Mouse (Mus musculus): ENCODE measurements around the gene Fgf18. TPM values are rescaled to one million over a fixed set of nuclear protein-coding genes. Genes with fewer than 3 reads are reported as not detected.
A peak's percentile ranks its signal among the peaks of the same experiment; 100 is the strongest.

Fgf18 gene
- total and polyA plus RNA-seq, 3 experiments, result not detected

GRCm38 (mm10) chr11:33146651-33147131 is 509 bp downstream of the Fgf18 start:
- dilution Hi-C loops (cut with MboI; ENCODE audit: extremely low pct_ligation_motif_present, extremely low pct_unique_long_range_greater_than_20kb, low sequenced_read_pairs) (no loop called here), in situ Hi-C loops (cut with MboI; ENCODE audit: low pct_ligation_motif_present, low pct_unique_long_range_greater_than_20kb, low sequenced_read_pairs) (loop anchor here (25.0 kb wide), 1 partner anchor 534 kb away; no protein-coding TSS in a partner anchor)
- TF ChIP-seq NELFE (IDR thresholded peaks at IDR 0.05; ENCODE audit: low read depth, low read length) (no peak), UBTF (IDR thresholded peaks at IDR 0.05; ENCODE audit: low read depth, low read length) (no peak), HCFC1 (IDR thresholded peaks at IDR 0.05; ENCODE audit: low read depth, low read length) (no peak), MYC (IDR thresholded peaks at IDR 0.05; ENCODE audit: low read depth, low read length) (no peak), MEF2A (IDR thresholded peaks at IDR 0.05; ENCODE audit: borderline replicate concordance, low read depth, low read length) (no peak), USF1 (IDR thresholded peaks at IDR 0.05; ENCODE audit: low read depth, low read length) (no peak), CHD2 (IDR thresholded peaks at IDR 0.05; ENCODE audit: low read length) (no peak), MAFK (IDR thresholded peaks at IDR 0.05; ENCODE audit: insufficient replicate concordance, low read length) (no peak), SMC3 (IDR thresholded peaks at IDR 0.05; ENCODE audit: low read depth, low read length) (no peak), ZMIZ1 (IDR thresholded peaks at IDR 0.05; ENCODE audit: low read depth, low read length) (no peak), CHD1 (IDR thresholded peaks at IDR 0.05; ENCODE audit: low read depth, low read length) (no peak), CTCF (conservative IDR thresholded peaks at IDR 0.05 in 1 of 2, IDR thresholded peaks at IDR 0.05 in 1 of 2; ENCODE audit: low read depth in 2 of 2, low read length in 2 of 2) (no peak), USF2 (conservative IDR thresholded peaks at IDR 0.05; ENCODE audit: low read depth, low read length) (no peak), EP300 (IDR thresholded peaks at IDR 0.05; ENCODE audit: low read length) (no peak)
- H3K4me2 ChIP-seq (ENCODE audit: insufficient read depth, low read depth, poor library complexity, severe bottlenecking), result peak overlapping the region; percentile 82
- H3K27ac ChIP-seq (ENCODE audit: insufficient read depth, low read depth), result no peak overlapping the region
- H3K9me3 ChIP-seq (replicated peaks; ENCODE audit: low read length), result peaks cover 7% of the 10 kb centered on the region
- H3K4me3 ChIP-seq (replicated peaks in 1 of 3; ENCODE audit: low read depth in 2 of 3, low read length in 2 of 3, poor library complexity in 1 of 3), result no peak overlapping the region
- H3K79me2 ChIP-seq (replicated peaks; ENCODE audit: control insufficient read depth, extremely low read depth, insufficient read depth, poor library complexity, severe bottlenecking), result no peaks in the 10 kb centered on the region
- H3K9ac ChIP-seq (ENCODE audit: insufficient read depth, low read depth), result no peak overlapping the region
- H3K4me1 ChIP-seq (ENCODE audit: control insufficient read depth in 1 of 2, insufficient read depth in 2 of 2), result peaks cover 8 to 10% of the 10 kb centered on the region in 2 experiments; a peak in 3 of 4 replicates
- peaks cover 20 to 43% of the 10 kb centered on the region in 2 experiments for H3K36me3 ChIP-seq (replicated peaks in 1 of 2; ENCODE audit: control insufficient read depth in 1 of 2, insufficient read depth in 1 of 2, low read length in 1 of 2)
- H3K27me3 ChIP-seq (replicated peaks), result no peaks in the 10 kb centered on the region
- no peak for DNase-seq (ENCODE audit: extremely low read depth)

GRCm38 (mm10) chr11:33146143-33146497 is 1.1 kb downstream of the Fgf18 start:
- H3K4me3 ChIP-seq (replicated peaks in 1 of 3; ENCODE audit: low read depth in 2 of 3, low read length in 2 of 3, poor library complexity in 1 of 3), result no peak overlapping the region
- H3K27ac ChIP-seq (ENCODE audit: insufficient read depth, low read depth), result no peak overlapping the region
- H3K4me1 ChIP-seq (ENCODE audit: control insufficient read depth in 1 of 2, insufficient read depth in 2 of 2), result peaks cover 6 to 8% of the 10 kb centered on the region in 2 experiments; a peak in 3 of 4 replicates
- H3K9me3 ChIP-seq (replicated peaks; ENCODE audit: low read length), result peaks cover 7% of the 10 kb centered on the region
- TF ChIP-seq POLR2AphosphoS2 (IDR thresholded peaks at IDR 0.05; ENCODE audit: low read depth, low read length), result no peak
- no peak for TF ChIP-seq MXI1 (IDR thresholded peaks at IDR 0.05; ENCODE audit: low read depth, low read length)
- no peak for TF ChIP-seq ZC3H11A (IDR thresholded peaks at IDR 0.05; ENCODE audit: low read depth, low read length)
- TF ChIP-seq RAD21 (IDR thresholded peaks at IDR 0.05; ENCODE audit: low read depth, low read length), result no peak
- no peak for TF ChIP-seq ETS1 (conservative IDR thresholded peaks at IDR 0.05; ENCODE audit: low read depth, low read length)
- no peak for TF ChIP-seq UBTF (IDR thresholded peaks at IDR 0.05; ENCODE audit: low read depth, low read length)
- TF ChIP-seq ZMIZ1 (IDR thresholded peaks at IDR 0.05; ENCODE audit: low read depth, low read length), result no peak
- TF ChIP-seq MAFK (IDR thresholded peaks at IDR 0.05; ENCODE audit: insufficient replicate concordance, low read length), result no peak
- TF ChIP-seq CHD2 (IDR thresholded peaks at IDR 0.05; ENCODE audit: low read length), result no peak
- no peak for TF ChIP-seq MAX (IDR thresholded peaks at IDR 0.05; ENCODE audit: low read length)
- dilution Hi-C loops (cut with MboI; ENCODE audit: extremely low pct_ligation_motif_present, extremely low pct_unique_long_range_greater_than_20kb, low sequenced_read_pairs), result no loop called here
- H3K4me2 ChIP-seq (ENCODE audit: insufficient read depth, low read depth, poor library complexity, severe bottlenecking), result no peak overlapping the region
- in situ Hi-C loops (cut with MboI; ENCODE audit: low pct_ligation_motif_present, low pct_unique_long_range_greater_than_20kb, low sequenced_read_pairs), result loop anchor here (25.0 kb wide), 1 partner anchor 534 kb away; no protein-coding TSS in a partner anchor
- no peaks in the 10 kb centered on the region for H3K79me2 ChIP-seq (replicated peaks; ENCODE audit: control insufficient read depth, extremely low read depth, insufficient read depth, poor library complexity, severe bottlenecking)
- H3K36me3 ChIP-seq (replicated peaks in 1 of 2; ENCODE audit: control insufficient read depth in 1 of 2, insufficient read depth in 1 of 2, low read length in 1 of 2), result peaks cover 16 to 37% of the 10 kb centered on the region in 2 experiments
- no peak overlapping the region for H3K9ac ChIP-seq (ENCODE audit: insufficient read depth, low read depth)
- no peak for DNase-seq (ENCODE audit: extremely low read depth)
- no peaks in the 10 kb centered on the region for H3K27me3 ChIP-seq (replicated peaks)
